Mouse (Mus musculus) liver, adult 2 months (tissue): ENCODE results near the gene Xrn2.

ENCODE experiments used
- CTCF ChIP-seq: fragments of 200-500 bp; IDR thresholded peaks from 2 replicates; pipeline ENCODE4 v1.5.1; 2011; ENCODE audit warnings: low read depth, low read length, control low read depth
- POLR2A ChIP-seq: fragments of 200-500 bp; IDR thresholded peaks from 2 replicates; pipeline ENCODE4 v1.6.1; 2011; ENCODE audit warnings: low read length, control low read depth; ENCODE audit not compliant: insufficient read depth; ENCODE audit errors: extremely low read depth

DNA sequence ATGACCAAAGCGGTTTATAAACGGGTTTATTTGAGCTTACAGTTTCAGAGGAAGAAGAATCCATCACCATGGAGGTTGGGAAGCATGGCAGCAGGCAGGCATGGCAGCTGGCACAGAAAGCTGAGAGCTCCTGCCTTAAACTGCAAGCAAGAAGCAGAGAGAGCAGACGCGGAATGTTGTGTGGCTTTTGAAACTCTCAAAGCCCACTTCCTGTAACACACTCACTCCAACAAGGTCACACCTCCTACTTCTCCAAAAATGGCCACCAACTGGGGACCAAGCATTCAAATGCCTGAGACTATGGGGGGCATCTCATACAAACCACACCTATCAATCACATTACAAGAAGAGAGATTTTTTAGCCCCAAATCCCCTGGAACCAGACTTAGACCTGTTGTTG is 2.7 kb upstream of the Xrn2 start:
- TF ChIP-seq CTCF (no peak), POLR2A (no peak)
